Mouse (Mus musculus) splenic B cell, adult 2 months (primary cell): ENCODE measurements at regions not wholly inside any gene's neighbourhood (a gene's known extent, or its start where the extent isn't known, plus 50 kb on each side); places are given as distances from the start of the nearest gene placed in this dataset.

Source experiments
- DNase-seq: peaks from one replicate; pipeline ENCODE4 v3.0.0-alpha.2; 2011; ENCODE audit warnings: low read depth, low spot score
- H3K27me3 ChIP-seq: 2 replicates; pipeline ENCODE4 v1.6.1; 2012; ENCODE audit warnings: mild to moderate bottlenecking, low read length, moderate library complexity, mixed read lengths; ENCODE audit not compliant: control insufficient read depth, poor library complexity, insufficient read depth, severe bottlenecking
- H3K36me3 ChIP-seq: 2 replicates; pipeline ENCODE4 v1.6.1; 2012; ENCODE audit warnings: mild to moderate bottlenecking, low read length, moderate library complexity, mixed read lengths; ENCODE audit not compliant: control insufficient read depth, poor library complexity, insufficient read depth, severe bottlenecking

GRCm38 (mm10) chr1:155013784-155014183, 85.7 kb downstream of the Ier5 start:
- DNase-seq: peak; percentile 48
- Histone ChIP-seq H3K27me3 (no peaks in the 10 kb centered on the region), H3K36me3 (no peaks in the 10 kb centered on the region)

DNA sequence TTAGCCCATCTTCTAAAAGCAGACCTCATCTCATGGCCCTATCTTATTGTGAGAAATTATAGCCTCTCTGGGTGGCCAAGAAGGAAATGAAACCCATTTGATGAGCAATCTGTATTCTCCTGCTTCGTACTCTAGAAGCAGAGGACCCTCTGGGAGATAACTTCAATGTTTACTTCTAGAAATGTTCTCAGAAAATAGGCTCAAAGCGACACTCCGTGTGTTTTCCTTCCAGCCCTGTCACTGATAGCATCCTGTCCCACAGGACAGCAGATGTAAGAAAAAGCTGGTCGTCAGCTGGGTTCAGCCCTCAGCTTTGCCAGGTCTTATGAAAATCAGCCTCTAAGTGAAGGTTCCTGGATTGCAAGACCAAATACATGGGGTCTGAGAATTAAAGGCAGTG, 86.1 kb downstream of the Ier5 start:
- DNase-seq: no peak

GRCm38 (mm10) chr1:155006539-155007486, 92.6 kb downstream of the Ier5 start:
- no peaks in the 10 kb centered on the region for H3K36me3 ChIP-seq
- no peaks in the 10 kb centered on the region for H3K27me3 ChIP-seq
- DNase-seq: peak; percentile 92

More for the DNA sequence above, 86.1 kb downstream of the Ier5 start:
- H3K36me3 ChIP-seq: no peaks in the 10 kb centered on the region
- H3K27me3 ChIP-seq: no peaks in the 10 kb centered on the region

DNA sequence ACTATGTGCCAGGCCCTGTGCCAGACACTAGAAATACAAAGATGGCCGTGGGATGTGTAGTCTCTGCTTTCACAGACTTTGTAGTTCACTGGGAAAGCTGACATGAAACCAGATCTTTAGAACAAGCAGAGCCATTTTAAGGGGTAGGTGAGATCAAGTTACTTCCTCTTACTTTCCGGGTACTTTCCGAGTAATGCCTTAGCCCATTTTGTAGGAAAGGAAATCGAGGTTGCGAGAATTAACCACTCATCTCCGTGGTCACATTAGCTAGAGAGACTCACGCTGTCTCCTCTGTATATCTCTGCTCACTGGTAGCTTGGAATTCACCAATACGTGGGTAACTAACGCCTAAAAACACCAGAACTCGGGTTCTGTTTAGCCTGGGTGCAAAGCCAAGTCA, 93.3 kb downstream of the Ier5 start:
- Histone ChIP-seq H3K36me3 (no peaks in the 10 kb centered on the region), H3K27me3 (no peaks in the 10 kb centered on the region)

GRCm38 (mm10) chr1:155000301-155000700, 99.1 kb downstream of the Ier5 start:
- no peak for DNase-seq
- Histone ChIP-seq H3K27me3 (no peaks in the 10 kb centered on the region), H3K36me3 (no peaks in the 10 kb centered on the region)

More for the DNA sequence above, 93.3 kb downstream of the Ier5 start:
- peak; percentile 62 for DNase-seq

- no peak for DNase-seq
- Histone ChIP-seq H3K36me3 (no peaks in the 10 kb centered on the region), H3K27me3 (no peaks in the 10 kb centered on the region)
Measured at GRCm38 (mm10) chr1:154999501-155000131, 99.8 kb downstream of the Ier5 start.

DNA sequence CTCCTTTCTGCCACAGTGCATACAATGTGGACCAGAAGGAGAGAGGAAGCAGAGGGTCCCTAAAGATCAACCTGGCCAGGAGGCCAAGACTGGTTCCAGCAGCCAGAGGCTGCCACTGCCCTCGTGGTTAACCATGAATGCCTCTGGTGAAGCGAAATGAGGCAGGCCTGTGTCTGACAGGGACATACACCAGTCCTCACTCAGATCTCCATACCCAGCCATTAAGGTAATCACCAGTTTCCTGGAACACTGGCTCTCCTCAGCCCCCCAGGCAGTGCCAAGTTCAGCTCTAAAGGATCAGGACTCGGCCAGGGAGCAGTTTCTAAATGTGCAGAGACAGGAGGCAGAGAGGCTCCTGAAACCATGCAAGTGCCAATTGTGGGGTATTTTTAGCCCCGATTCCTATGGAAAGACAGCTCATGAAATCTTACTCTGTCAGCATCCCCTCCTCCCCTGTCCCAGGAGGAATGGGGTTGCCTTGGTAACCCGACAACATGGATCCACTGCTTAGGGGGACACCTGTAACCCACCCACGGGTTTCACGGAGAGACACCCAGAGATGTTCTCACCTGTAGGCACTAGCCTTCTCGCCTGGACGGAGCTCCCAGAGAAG, 103.6 kb downstream of the Ier5 start:
- DNase-seq: no peak
- no peaks in the 10 kb centered on the region for H3K36me3 ChIP-seq
- no peaks in the 10 kb centered on the region for H3K27me3 ChIP-seq

- DNase-seq: no peak
- Histone ChIP-seq H3K36me3 (no peaks in the 10 kb centered on the region), H3K27me3 (no peaks in the 10 kb centered on the region)
Measured at GRCm38 (mm10) chr1:154993927-154994856, 105.2 kb downstream of the Ier5 start.

DNA sequence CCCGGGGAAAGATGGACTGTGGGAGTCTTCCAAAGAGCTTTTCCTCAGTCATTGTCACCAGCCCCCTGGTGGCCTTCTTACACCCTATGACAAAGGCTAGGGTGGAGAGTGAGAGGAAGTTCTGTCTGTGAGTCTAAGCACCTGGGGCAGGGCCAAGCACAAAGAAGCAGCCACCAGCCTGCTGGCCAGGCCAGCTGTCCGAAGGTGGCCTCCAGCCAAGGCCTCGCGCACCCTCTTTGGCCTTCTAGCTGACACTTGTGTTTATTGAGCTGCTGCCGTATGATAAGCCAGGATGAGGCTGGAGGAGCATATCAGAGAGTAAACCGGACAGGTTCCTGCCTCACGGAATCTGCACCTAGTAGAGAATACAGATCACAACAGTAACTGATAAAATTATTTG, 99.0 kb upstream of the Cacna1e start:
- no peak for DNase-seq
- Histone ChIP-seq H3K36me3 (no peaks in the 10 kb centered on the region), H3K27me3 (no peaks in the 10 kb centered on the region)

DNA sequence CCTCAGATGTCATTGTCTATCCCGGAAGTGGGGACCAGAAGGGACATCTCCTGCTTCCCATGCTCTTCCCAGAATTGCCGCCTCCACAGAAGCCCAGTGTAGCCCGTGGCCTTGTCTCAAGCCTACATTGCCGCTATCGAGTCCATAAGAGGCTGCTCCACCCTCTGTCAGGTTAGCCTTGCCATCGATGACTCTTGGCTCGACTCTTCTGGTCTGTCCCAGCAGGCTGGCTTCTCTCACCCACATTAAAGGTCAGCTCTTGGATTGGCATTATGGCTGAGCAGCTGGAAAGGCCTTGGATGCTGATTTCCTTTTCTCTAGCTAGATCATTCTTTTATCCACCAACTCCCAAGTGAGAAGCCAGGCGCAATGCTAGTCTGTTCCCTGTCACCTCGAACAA, 98.5 kb upstream of the Cacna1e start:
- DNase-seq: no peak
- Histone ChIP-seq H3K36me3 (no peaks in the 10 kb centered on the region), H3K27me3 (no peaks in the 10 kb centered on the region)

GRCm38 (mm10) chr1:154981687-154982086, 97.4 kb upstream of the Cacna1e start:
- peak; percentile 18 for DNase-seq
- no peaks in the 10 kb centered on the region for H3K36me3 ChIP-seq

DNA sequence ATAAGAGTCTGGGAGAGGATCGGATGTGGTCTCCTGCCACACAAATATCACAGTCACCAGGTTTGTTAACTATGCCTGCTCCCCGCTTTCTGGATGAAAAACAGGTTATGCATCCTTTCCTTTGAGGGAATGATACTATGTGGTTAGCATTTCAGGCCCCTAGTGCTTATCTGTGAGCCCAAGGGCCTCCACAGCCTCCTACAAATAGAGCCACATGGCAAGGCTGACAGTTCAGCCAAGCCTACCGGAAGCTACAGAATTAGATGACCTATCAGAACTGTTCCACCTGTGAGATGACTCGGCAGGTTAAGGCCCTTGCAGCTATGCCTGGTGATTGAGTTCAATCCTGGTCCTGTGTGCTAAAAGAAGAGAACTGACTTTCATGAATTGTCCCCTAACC, 91.4 kb upstream of the Cacna1e start:
- Histone ChIP-seq H3K27me3 (no peaks in the 10 kb centered on the region; the same call in 1 of the 2 replicates), H3K36me3 (no peaks in the 10 kb centered on the region)
- DNase-seq: no peak

More at GRCm38 (mm10) chr1:154981687-154982086, 97.4 kb upstream of the Cacna1e start:
- H3K27me3 ChIP-seq: no peaks in the 10 kb centered on the region

DNA sequence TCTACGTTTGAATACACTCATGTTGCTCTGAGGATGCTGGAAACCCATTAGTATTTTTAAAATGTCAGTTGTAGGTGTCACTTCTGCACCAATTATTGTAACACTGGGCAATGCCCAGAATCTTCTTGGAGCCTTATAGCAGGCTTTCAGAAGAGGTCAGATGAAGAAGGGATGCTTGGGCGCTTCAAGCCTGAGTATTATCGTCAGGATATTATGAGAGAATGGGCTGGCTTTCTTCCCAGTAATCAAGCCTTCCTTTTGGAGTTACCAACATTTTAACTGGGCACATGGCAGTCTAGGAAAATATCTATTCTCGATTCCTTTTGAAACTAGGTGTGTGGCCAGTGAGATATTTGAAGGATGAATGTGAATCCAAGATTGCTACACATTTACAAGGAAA, 77.0 kb upstream of the Cacna1e start:
- DNase-seq: no peak
- H3K27me3 ChIP-seq: no peaks in the 10 kb centered on the region
- H3K36me3 ChIP-seq: no peaks in the 10 kb centered on the region

GRCm38 (mm10) chr1:154956625-154957031, 72.3 kb upstream of the Cacna1e start:
- no peak for DNase-seq
- H3K27me3 ChIP-seq: no peaks in the 10 kb centered on the region
- H3K36me3 ChIP-seq: no peaks in the 10 kb centered on the region
